Mouse (Mus musculus) lung, adult 2 months (tissue): ENCODE results near the gene Fli1.

ENCODE experiments used
- CTCF ChIP-seq: fragments of 200-500 bp; IDR thresholded peaks from 2 replicates; pipeline ENCODE4 v1.5.1; 2011; ENCODE audit warnings: mild to moderate bottlenecking, low read length, control low read depth; ENCODE audit not compliant: insufficient read depth
- POLR2A ChIP-seq: fragments of 200-500 bp; IDR thresholded peaks from 2 replicates; pipeline ENCODE4 v1.6.1; 2011; ENCODE audit warnings: low read depth, mild to moderate bottlenecking, control low read depth, low read length, borderline replicate concordance; ENCODE audit errors: extremely low read depth

DNA sequence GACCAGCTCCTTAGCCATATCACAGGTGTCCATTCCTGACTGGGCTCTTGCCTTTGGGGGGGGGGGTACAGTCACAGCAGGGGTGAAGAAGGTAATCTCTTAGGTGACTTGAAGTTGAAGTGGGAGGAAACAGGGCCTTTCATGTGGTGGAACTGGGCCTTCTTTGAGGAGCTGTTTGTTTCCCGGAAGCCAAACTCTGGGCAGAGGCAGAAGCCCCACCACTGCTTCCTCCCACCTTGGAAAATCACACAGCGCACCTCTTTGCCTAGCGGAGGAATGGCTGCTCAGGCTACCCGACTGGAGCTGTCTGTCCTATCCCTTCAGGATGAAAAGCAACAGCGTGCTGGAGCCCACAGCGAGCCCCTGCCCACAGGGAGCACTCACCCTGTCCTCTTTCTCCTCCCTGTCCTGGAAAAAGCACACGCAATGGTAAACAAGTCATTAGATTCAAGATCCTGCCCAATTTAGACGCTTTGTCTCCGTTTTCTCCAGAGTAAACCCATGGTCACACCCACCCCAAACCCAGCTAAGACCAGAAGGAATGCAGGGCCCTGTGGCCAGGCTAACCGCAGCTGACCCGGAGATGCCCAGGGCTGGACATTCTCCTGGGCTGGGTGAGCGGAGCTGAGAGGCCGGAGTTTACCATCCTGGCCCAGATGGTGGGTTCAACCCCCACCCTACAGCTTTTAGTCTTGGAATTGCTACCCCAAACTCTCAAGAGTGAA, 24.1 kb downstream of the Fli1 start:
- no peak for TF ChIP-seq POLR2A
- TF ChIP-seq CTCF = no peak
